In the genomic region with DNA sequence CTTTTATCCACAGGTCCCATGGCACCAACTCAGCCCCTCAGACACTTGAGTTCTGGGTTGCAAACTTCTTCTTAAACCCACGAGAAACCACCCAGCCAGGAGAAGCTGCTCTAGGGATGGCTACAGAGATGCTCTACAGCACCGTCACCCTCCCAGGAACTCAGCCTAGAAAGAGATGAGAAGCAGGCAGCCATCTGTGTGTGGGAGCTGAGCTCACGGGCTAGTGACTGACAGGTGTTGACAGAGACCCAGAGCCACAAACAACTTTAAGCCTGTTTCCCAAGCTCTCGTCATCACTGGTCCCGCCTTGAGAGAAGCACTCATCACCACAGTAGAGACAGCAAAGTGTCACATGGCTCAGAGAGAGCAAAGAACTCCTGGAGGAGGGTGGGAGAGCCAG, we compare ENCODE assay signal across 7 mouse cellular contexts.
"Had no signal": no experiment of that assay in that cellular context is flagged by ENCODE, and none has a peak within 500 bp of the region (broad histone marks: within the 10 kb centered on the region; RNA-seq: fewer than 3 reads in every experiment).

No protein-coding gene starts in this region.

- ATAC-seq: midbrain, embryonic 16.5 days had no signal

- DNase-seq: kidney, adult 18-20 months; kidney, postnatal 10 days; kidney, postnatal 4 days; lung, postnatal 14 days; thymus, adult 18-20 months; thymus, postnatal 14 days had no signal
